Mouse (Mus musculus) CH12.LX (cell line): Measurements from ENCODE around the gene Pigm.

Experiments
- CTCF ChIP-seq, 2 experiments: IDR thresholded peaks in 1 of 2; conservative IDR thresholded peaks in 1 of 2; 2 replicates each; pipeline ENCODE4 v1.5.1; 2011 to 2012; ENCODE audit warnings: low read depth in 2 of 2, low read length in 2 of 2, improper control_type of control experiment in 1 of 2, inconsistent platforms in 1 of 2, mild to moderate bottlenecking in 1 of 2, moderate library complexity in 1 of 2
- EP300 ChIP-seq: IDR thresholded peaks from 2 replicates; pipeline ENCODE4 v1.6.1; 2011; ENCODE audit warnings: low read length, improper control_type of control experiment
- MAFK ChIP-seq: IDR thresholded peaks from 2 replicates; pipeline ENCODE4 v1.6.1; 2011; ENCODE audit warnings: low read length, improper control_type of control experiment; ENCODE audit not compliant: insufficient replicate concordance
- MEF2A ChIP-seq: IDR thresholded peaks from 2 replicates; pipeline ENCODE4 v1.6.1; 2014; ENCODE audit warnings: low read depth, mild to moderate bottlenecking, inconsistent platforms, low read length, improper control_type of control experiment, borderline replicate concordance
- RCOR1 ChIP-seq: conservative IDR thresholded peaks from 2 replicates; pipeline ENCODE4 v1.6.1; 2012; ENCODE audit warnings: low read depth, mild to moderate bottlenecking, inconsistent platforms, low read length, improper control_type of control experiment
- ZMIZ1 ChIP-seq: IDR thresholded peaks from 2 replicates; pipeline ENCODE4 v1.6.1; 2012; ENCODE audit warnings: low read depth, mild to moderate bottlenecking, inconsistent platforms, low read length, improper control_type of control experiment

- TF ChIP-seq CTCF (conservative IDR thresholded peaks at IDR 0.05 in 1 of 2, IDR thresholded peaks at IDR 0.05 in 1 of 2; ENCODE audit: low read depth in 2 of 2, low read length in 2 of 2), result no peak
- TF ChIP-seq EP300, result no peak
- no peak for TF ChIP-seq RCOR1
- no peak for TF ChIP-seq MAFK
- no peak for TF ChIP-seq ZMIZ1
- TF ChIP-seq MEF2A, result no peak
These were observed 37.3 kb downstream of the Pigm start for GRCm38 (mm10) chr1:172413491-172414230.
